Mouse (Mus musculus) B cell, adult (primary cell): ENCODE measurements around the gene Slx4. TPM values are rescaled to one million over a fixed set of nuclear protein-coding genes. Genes with fewer than 3 reads are reported as not detected.

Experiments used
- total RNA-seq: library from RNA; stranded (reverse); gene quantifications from 4 replicates; pipeline ENCODE4 v1.2.4, GENCODE M21; 2023; ENCODE audit not compliant: inconsistent age

The Slx4 gene
- 93.2 to 106 TPM (median 99.4 TPM) in 4 replicates for total RNA-seq

GRCm38 (mm10) chr16:4003489-4004398, at the start of gene Slx4:
Slx4 (minus strand) TSS chr16:4003770.

GRCm38 (mm10) chr16:4036807-4037206, 33.2 kb upstream of the Slx4 start, which contains the start of gene Dnase1:
Dnase1 (plus strand) TSS chr16:4036942.

GRCm38 (mm10) chr16:3976251-3976671, 27.3 kb downstream of the Slx4 start, which contains the start of gene Nlrc3:
Nlrc3 (minus strand) TSS chr16:3976632.

Other genes starting within 250 kb of the Slx4 start
- gene Olfr15, start 172.9 kb downstream of the Slx4 start, total RNA-seq: not detected in 4 replicates
- gene Zfp174, start 156.5 kb downstream of the Slx4 start, total RNA-seq: 0.45 to 0.80 TPM (median 0.63 TPM) in 4 replicates
- gene Naa60, start 131.4 kb downstream of the Slx4 start, total RNA-seq: 76.2 to 90.4 TPM (median 87.0 TPM) in 4 replicates
- gene Zfp597, start 119.2 kb downstream of the Slx4 start, total RNA-seq: 25.5 to 30.6 TPM (median 29.4 TPM) in 4 replicates
- 1.00 TPM in 1 of 4 replicates, not detected in the others for gene Gm20695, start 119.1 kb downstream of the Slx4 start, total RNA-seq
- 6.5 to 12.6 TPM (median 11.0 TPM) in 4 replicates for gene 1700037C18Rik, start 95.1 kb downstream of the Slx4 start, total RNA-seq
- gene Cluap1, start 95.0 kb downstream of the Slx4 start, total RNA-seq: 27.2 to 33.3 TPM (median 30.2 TPM) in 4 replicates
- gene Nlrc3, start 27.1 kb downstream of the Slx4 start, total RNA-seq: 31.7 to 36.6 TPM (median 33.7 TPM) in 4 replicates
- not detected in 4 replicates for gene Dnase1, start 33.2 kb upstream of the Slx4 start, total RNA-seq
- 65.5 to 76.5 TPM (median 73.1 TPM) in 4 replicates for gene Trap1, start 74.1 kb upstream of the Slx4 start, total RNA-seq
- 120 to 148 TPM (median 138 TPM) in 4 replicates for gene Crebbp, start 210.2 kb upstream of the Slx4 start, total RNA-seq